Mouse (Mus musculus): ENCODE data around the gene Sh3gl3. TPM values are rescaled to one million over a fixed set of nuclear protein-coding genes. Genes with fewer than 3 reads are reported as not detected.

Sh3gl3 gene
- polyA plus RNA-seq (2012; rRNA removed; ENCODE audit: low replicate concordance) = 0.09 TPM in 1 of 2 replicates, not detected in the other

DNA sequence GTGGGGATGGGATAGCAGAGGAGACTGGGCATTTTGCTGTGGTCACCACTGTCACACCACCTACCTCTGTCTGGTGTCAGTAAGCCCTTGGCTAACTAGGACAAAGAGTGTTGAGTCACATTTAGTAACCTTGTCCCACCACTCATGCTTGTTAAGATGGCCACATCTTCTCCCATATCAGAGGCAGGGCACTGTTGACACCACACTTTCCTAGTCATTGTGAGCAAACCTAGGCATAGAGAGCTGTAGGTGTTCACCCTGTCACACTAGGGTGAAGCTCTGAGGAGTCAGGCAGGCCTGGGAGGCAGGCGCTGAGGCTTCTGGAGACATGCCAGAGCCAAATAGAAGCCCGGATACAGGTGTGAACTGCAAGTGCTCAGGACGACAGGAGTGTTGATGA is at the start of gene Sh3gl3:
Sh3gl3 (plus strand) TSS at position 301 of the 400 bp plus-strand sequence.

DNA sequence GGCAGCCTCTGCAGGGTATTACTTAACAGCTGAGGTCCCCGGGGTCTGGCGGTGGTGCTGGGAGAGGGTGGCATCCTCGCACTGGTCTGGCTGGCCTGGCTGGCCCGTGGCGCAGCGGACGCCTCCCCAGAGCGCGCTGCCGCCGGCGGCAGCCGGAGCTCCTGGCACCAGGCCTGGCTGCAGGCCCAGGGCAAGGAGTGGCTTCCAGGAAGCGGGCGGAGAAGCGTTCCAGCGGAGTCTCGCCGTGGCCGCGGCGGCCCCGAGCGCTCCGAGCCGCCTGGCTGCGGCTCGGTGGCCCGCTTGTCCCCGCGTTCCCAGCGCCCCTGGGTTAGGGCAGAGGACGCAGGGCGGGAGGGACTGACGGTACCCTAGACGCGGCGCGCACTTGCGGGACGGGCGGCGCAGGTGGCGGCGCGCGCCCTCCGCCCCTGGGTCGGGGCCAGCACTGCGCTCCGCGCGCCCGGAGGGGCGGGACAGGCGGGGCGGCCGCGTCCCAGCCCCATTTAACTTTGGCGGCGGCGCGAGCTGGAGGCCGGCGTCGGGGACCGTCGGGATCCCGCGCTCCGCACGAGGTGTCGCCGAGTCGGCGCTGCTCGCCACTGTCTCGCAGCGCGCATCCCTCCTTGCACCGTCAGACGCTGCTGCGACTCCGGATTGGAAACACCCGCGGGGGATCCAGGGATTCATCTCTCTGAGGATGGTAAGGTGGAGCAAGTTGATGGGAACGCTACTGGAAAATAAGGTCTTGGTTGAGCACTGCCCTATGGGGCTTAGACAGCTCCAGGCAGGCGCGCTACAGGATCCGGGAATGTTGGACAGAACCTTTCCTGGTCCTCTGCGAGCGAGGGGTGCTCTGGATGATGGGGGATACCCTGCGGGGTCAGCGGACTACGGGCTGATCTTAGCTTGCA is 161.8 kb downstream of the Sh3gl3 start, which contains the start of gene Adamtsl3:
Adamtsl3 (plus strand) TSS at position 484 of the 911 bp plus-strand sequence.

Other genes starting within 250 kb of the Sh3gl3 start
- 0.53 and 1.0 TPM in 2 replicates for gene Hdgfl3, start 239.4 kb upstream of the Sh3gl3 start, polyA plus RNA-seq (2012; rRNA removed; ENCODE audit: low replicate concordance)
- 0.02 and 0.08 TPM in 2 replicates for gene Bnc1, start 181.5 kb upstream of the Sh3gl3 start, polyA plus RNA-seq (2012; rRNA removed; ENCODE audit: low replicate concordance)
- gene Adamtsl3, start 161.9 kb downstream of the Sh3gl3 start, polyA plus RNA-seq (2012; rRNA removed; ENCODE audit: low replicate concordance) = 0.45 and 1.3 TPM in 2 replicates